Mouse (Mus musculus): Measurements from ENCODE around the gene C2cd2l. TPM values are rescaled to one million over a fixed set of nuclear protein-coding genes. Genes with fewer than 3 reads are reported as not detected.

The C2cd2l gene
- total and polyA plus RNA-seq, 3 experiments, result 4.7 to 10.9 TPM; not detected in 1

GRCm38 (mm10) chr9:44334396-44335330 is 14.6 kb upstream of the C2cd2l start, which contains the start of gene H2afx:
Gene H2afx (plus strand): TSS chr9:44334694.
- H3K4me3 ChIP-seq (ENCODE audit: control insufficient read depth in 1 of 2, insufficient read depth in 1 of 2, low read depth in 2 of 2, low read length in 2 of 2), result peak within 1 kb of the TSS; percentile 55 to 86
- H3K79me2 ChIP-seq (ENCODE audit: control insufficient read depth, insufficient read depth, low read length, poor library complexity), result peaks cover 24% of the 10 kb centered on the region
- peaks cover 0 to 3% of the 10 kb centered on the region in 2 experiments; a peak in 1 of 4 replicates for H3K4me1 ChIP-seq (ENCODE audit: control insufficient read depth in 1 of 2, insufficient read depth in 2 of 2, low read length in 2 of 2)
- peak within 1 kb of the TSS; percentile 93 for H3K27ac ChIP-seq (ENCODE audit: control insufficient read depth, low read depth, low read length)
- no peaks in the 10 kb centered on the region for H3K27me3 ChIP-seq (ENCODE audit: control insufficient read depth in 1 of 2, insufficient read depth in 2 of 2, low read length in 2 of 2)
- DNase-seq (ENCODE audit: low read depth, low spot score), result peak; percentile 100
- no peaks in the 10 kb centered on the region for H3K9me3 ChIP-seq (replicated peaks; ENCODE audit: insufficient read depth, low read length)
- peak within 1 kb of the TSS; percentile 99 for H3K9ac ChIP-seq (ENCODE audit: control insufficient read depth, low read depth, low read length, poor library complexity, severe bottlenecking)
- H3K36me3 ChIP-seq (ENCODE audit: control insufficient read depth in 1 of 2, insufficient read depth in 2 of 2, low read length in 2 of 2), result peaks cover 0 to 6% of the 10 kb centered on the region in 2 experiments; a peak in 3 of 4 replicates
- TF ChIP-seq POLR2A (IDR thresholded peaks at IDR 0.05; ENCODE audit: control insufficient read depth in 1 of 2, insufficient read depth in 1 of 2, low read depth in 1 of 2, low read length in 2 of 2, poor library complexity in 1 of 2) (peak; percentile 100), GATA1 (IDR thresholded peaks at IDR 0.05; ENCODE audit: low read depth, low read length) (no peak), USF2 (IDR thresholded peaks at IDR 0.05; ENCODE audit: borderline replicate concordance in 1 of 2, insufficient read depth in 1 of 2, low read depth in 1 of 2, low read length in 2 of 2) (no peak), BHLHE40 (IDR thresholded peaks at IDR 0.05; ENCODE audit: borderline replicate concordance, low read depth, low read length) (no peak), E2F4 (IDR thresholded peaks at IDR 0.05; ENCODE audit: borderline replicate concordance, low read depth, low read length) (peak; percentile 100), RCOR1 (IDR thresholded peaks at IDR 0.05; ENCODE audit: low read depth, low read length) (no peak), TCF12 (IDR thresholded peaks at IDR 0.05; ENCODE audit: low read depth, low read length) (peak; percentile 62), USF1 (IDR thresholded peaks at IDR 0.05; ENCODE audit: low read depth, low read length) (no peak), ZKSCAN1 (IDR thresholded peaks at IDR 0.05; ENCODE audit: low read depth, low read length) (no peak), ZC3H11A (IDR thresholded peaks at IDR 0.05; ENCODE audit: low read depth, low read length) (no peak), EP300 (IDR thresholded peaks at IDR 0.05; ENCODE audit: low read depth in 1 of 2, low read length in 2 of 2) (peak in 1 of 2 experiments; percentile 71; a peak in 1 of 4 replicates), TAL1 (IDR thresholded peaks at IDR 0.05; ENCODE audit: low read length) (no peak), TBP (IDR thresholded peaks at IDR 0.05; ENCODE audit: low read depth, low read length) (peak; percentile 99), MYC (IDR thresholded peaks at IDR 0.05; ENCODE audit: low read depth, low read length) (peak; percentile 50; the same call in 1 of the 2 replicates), NELFE (IDR thresholded peaks at IDR 0.05; ENCODE audit: low read depth, low read length) (peak; percentile 100), GABPA (IDR thresholded peaks at IDR 0.05; ENCODE audit: low read depth, low read length) (no peak), MAFK (IDR thresholded peaks at IDR 0.05; ENCODE audit: borderline replicate concordance, low read depth, low read length) (no peak), CHD2 (IDR thresholded peaks at IDR 0.05; ENCODE audit: low read length) (no peak), ZMIZ1 (IDR thresholded peaks at IDR 0.05; ENCODE audit: low read depth, low read length) (peak; percentile 100), KAT2A (conservative IDR thresholded peaks at IDR 0.05; ENCODE audit: low read depth, low read length) (no peak), MEF2A (IDR thresholded peaks at IDR 0.05; ENCODE audit: extremely low read depth, insufficient replicate concordance, low read depth, low read length, poor library complexity, severe bottlenecking) (no peak), JUND (IDR thresholded peaks at IDR 0.05; ENCODE audit: low read depth, low read length) (no peak), MAZ (IDR thresholded peaks at IDR 0.05; ENCODE audit: low read depth, low read length) (no peak), MYB (IDR thresholded peaks at IDR 0.05; ENCODE audit: low read depth, low read length) (peak; percentile 99), UBTF (IDR thresholded peaks at IDR 0.05; ENCODE audit: borderline replicate concordance, insufficient read depth, low read depth, low read length) (peak; percentile 98), HCFC1 (IDR thresholded peaks at IDR 0.05; ENCODE audit: low read depth, low read length) (peak; percentile 74; the same call in 1 of the 2 replicates), POLR2AphosphoS5 (IDR thresholded peaks at IDR 0.05; ENCODE audit: borderline replicate concordance, low read depth, low read length) (peak; percentile 96), ELF1 (IDR thresholded peaks at IDR 0.05; ENCODE audit: low read depth, low read length) (no peak), SMC3 (IDR thresholded peaks at IDR 0.05; ENCODE audit: low read depth, low read length) (no peak), SIN3A (IDR thresholded peaks at IDR 0.05; ENCODE audit: low read length) (peak; percentile 87; the same call in 1 of the 2 replicates), MXI1 (IDR thresholded peaks at IDR 0.05; ENCODE audit: low read depth, low read length) (peak; percentile 77), NRF1 (IDR thresholded peaks at IDR 0.05; ENCODE audit: insufficient read depth, low read depth, low read length, poor library complexity, severe bottlenecking) (no peak), ZNF384 (IDR thresholded peaks at IDR 0.05; ENCODE audit: low read depth, low read length) (no peak), POLR2AphosphoS2 (IDR thresholded peaks at IDR 0.05; ENCODE audit: low read length) (peak; percentile 100)

Measured in MEL (cell line).